Mouse (Mus musculus) embryonic stem cell, embryonic (primary cell): Measurements from ENCODE around the gene Pdzrn3.

Experiments used
- CTCF ChIA-PET, 4 experiments: fragments of 300-600 bp in 2 of 4; fragments of 350-600 bp in 2 of 4; sonication (Branson Sonifier 250); formaldehyde crosslinking; loops; one replicate each; lab custom pipeline; 2022; ENCODE audit warnings: inconsistent platforms in 2 of 4; lab: Charles Lee
- POLR2A ChIA-PET, 4 experiments: fragments of 300-600 bp in 2 of 4; fragments of 350-600 bp in 2 of 4; sonication (Branson Sonifier 250); formaldehyde crosslinking; loops; one replicate each; lab custom pipeline; 2022; ENCODE audit warnings: antibody characterized with exemption in 4 of 4, inconsistent platforms in 1 of 4; lab: Charles Lee

The Pdzrn3 gene

DNA sequence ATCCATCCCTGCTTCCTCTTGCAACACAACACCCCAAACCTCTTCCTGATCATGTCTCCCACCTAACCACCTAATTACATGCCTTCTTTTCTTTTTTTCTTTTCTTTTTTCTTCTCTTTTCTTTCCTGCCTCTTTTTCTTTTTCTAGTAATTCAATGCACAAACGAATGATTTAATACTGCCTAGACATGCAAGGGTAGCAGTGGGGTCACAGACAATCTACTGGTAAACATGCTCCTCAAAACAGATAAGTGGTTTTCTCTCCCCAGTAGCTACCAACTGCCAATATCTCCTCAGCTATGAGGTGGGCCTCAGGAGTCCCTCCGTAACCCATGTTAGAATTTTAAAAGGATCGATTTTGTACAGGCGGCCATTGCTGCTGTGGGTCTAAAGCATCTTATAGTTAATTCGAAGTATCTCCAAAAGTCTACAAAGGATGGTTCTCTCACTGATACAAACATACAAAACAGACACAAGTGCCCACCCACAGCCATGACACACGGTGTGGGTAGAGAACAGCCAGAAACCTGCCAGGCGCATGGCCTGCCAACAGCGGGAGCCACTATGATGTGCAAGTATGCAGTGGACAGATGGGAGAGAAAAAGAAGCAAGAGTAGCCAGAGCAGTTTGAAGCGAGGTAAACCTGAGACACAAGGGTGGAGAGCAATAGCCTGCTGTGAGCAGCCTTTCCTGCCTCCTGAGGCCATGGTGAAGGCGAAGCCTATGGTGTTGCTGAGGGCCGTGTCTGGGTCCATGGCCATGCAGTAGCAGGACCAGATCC lies 73.5 kb downstream of the Pdzrn3 start:
- ChIA-PET CTCF (no interaction called here), POLR2A (no interaction called here)

DNA sequence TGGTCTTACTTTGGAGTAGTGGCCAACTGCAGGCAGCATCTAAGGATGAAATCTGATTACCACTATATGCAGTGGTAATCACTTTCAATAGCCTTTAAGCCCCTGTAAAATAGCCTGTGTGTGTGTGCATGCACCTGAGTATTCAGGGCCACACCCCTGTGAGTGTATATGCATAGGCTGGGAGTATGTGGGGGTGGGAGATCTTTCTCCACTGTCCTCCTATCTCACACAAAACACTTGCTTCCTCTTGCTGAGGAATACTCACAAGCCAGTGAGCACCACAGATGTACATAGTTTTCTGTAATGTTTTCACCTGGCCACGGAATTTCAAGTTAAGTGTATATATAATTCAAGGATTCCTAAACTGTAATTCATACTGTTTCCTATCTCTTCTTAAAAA lies 74.2 kb downstream of the Pdzrn3 start:
- ChIA-PET POLR2A (no interaction called here), CTCF (no interaction called here)

DNA sequence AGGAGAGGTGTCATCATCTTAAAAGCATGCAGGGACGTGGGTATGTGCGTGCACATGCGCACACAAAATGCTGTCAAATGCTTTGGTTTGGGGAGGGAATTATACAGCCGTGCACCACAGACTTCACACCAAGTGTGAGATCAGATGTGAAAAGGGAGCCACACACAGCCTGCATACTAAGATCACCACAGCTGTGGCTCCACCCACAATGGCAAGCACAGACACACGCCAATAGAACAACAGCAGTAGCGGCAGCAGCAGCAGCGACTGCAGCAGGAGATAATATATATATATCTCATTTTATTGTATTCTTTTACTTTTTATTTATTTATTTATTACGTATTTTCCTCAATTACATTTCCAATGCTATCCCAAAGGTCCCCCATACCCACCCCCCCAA lies 76.5 kb downstream of the Pdzrn3 start:
- CTCF ChIA-PET = no interaction called here
- POLR2A ChIA-PET = no interaction called here

DNA sequence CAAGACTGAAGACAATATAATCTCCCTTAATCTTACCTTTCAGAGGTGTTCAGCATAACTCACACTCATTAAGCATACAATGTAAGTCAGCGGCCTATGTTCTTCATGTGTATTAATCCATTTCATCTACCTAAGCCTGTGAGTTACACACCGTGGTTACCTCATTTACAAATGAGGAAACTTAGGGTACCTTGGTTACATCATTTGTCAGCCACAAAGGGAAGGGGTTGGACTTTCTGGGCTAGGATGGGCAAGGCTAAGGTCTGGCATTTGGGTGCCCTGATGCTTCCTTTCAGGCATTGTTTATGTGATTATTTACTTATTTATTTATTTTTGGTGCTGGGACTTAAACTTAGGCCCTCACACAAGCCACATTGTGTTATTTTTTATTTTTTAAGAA lies 78.3 kb downstream of the Pdzrn3 start:
- CTCF ChIA-PET = no interaction called here

DNA sequence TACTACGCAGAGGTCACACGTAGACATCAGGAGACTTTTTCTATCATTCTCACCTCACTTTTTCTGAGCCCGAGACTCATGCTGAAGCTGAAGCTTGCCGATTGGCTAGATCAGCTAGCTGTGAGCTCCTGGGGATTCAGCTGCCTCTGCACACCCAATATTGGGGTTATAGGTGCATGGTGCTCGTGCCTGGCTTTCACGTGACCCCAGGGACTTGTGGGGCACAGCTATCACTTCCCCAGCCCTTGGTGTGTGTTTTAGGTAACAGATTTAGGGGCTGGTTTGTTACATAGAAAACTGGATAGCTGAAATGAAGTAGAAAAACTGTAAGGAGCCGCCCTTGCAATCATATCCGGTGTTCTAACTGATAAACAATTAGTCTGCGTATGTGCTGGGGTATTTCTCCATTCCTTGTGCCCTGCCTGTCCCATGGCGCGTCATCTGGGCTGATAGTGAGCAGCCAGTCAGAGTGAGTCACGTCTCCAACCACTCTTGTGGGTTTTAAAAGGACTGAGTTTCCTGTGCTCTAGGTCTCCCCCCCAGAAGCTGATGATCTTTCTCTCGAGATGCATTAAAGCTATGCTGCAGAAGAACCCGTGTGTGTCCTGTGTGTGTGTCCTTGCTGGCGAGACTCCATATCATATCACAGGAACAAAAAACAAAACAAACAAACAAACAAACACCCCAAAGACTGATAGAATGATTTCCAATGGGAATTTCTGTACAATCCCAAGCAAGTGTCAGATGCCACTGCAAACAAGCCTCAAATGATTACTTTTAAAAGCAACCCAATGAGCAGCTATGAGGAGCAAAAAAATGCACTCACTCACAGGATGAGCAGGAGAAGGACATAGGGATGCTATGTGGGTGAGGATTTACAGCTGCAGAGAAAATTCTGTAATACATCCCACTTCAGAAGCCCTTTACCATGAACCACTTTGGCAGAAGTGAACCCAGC lies 79.9 kb downstream of the Pdzrn3 start:
- CTCF ChIA-PET = no interaction called here
- POLR2A ChIA-PET = interaction anchor here in 1 of 4 experiments (1.0 kb wide), 1 partner anchor 9 kb away, joined by 3 read pairs; no protein-coding TSS in a partner anchor

More for the DNA sequence above, 78.3 kb downstream of the Pdzrn3 start:
- POLR2A ChIA-PET = no interaction called here

DNA sequence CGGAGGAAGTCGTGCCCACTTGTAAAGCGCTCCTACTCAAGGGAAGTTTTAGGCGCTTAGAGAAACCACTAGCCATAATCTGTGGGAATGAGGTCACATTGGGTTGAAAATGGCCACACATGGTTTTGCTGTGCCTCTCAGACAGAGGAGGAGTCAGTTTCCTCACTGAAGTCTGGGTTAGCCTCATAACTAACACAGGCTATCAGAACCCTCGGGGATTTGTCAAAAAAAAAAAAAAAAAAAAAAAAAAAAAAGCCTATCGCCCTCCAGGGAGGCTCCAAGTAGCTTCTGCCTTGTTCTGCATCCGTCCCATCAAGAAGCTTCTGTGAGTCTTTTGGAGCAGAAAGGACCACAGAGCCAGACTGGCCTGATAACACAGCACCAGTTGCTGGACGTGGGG lies 80.7 kb downstream of the Pdzrn3 start:
- CTCF ChIA-PET = no interaction called here
- POLR2A ChIA-PET = interaction anchor here in 1 of 4 experiments (1.0 kb wide), 1 partner anchor 10 kb away, joined by 3 read pairs; no protein-coding TSS in a partner anchor

DNA sequence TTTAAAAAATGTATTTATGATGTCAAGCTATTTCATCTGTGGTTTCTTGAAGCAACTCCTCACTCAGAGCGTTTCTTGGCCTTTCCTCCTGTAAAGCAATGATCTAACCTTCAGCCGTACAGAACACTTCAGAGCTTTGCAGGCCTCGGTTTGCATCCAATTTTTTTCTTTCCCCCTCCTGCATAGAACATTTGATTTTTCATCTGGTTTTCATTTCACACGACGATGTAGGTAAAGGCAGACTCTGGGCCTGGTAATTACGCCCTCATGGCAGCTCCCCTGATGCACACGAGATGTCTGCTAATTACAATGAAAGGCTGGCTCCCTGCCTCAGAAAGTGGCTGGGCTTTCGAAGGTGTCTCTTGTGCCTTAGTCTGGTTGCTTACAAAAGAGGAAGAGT lies 81.4 kb downstream of the Pdzrn3 start:
- ChIA-PET CTCF (interaction anchor here in 2 of 4 experiments (0.6 kb wide), 2 partner anchors 32 to 235 kb away, joined by 3 to 4 read pairs; no protein-coding TSS in a partner anchor), POLR2A (interaction anchor here in 2 of 4 experiments (0.6 to 1.0 kb wide), 3 partner anchors 10 to 626 kb away, joined by 3 to 5 read pairs (median 3); no protein-coding TSS in a partner anchor)

DNA sequence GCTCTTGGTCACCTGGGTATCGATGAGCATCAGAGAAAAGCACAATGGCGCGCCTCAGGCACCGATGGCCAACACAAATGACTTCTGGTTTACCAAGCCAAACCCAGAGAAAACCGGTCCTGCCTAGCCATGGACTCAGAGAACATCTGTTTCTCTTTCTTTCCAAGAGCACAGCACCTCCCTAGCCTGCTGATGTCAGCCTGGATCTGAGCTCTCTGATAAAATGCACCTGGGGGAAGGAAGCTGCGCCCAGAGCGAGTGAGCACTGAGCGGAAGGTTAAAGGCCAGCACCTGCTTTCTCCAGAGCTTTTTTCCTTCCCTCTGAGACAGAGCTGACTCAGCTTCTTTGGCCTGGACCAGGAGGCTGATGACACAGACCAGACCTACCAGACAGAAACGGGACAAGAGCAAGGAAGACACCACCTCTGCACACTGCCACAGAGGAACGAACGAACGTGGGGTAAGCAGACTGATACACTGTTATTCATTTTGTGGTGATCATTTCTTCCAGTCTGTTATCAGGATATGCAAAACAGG lies 84.6 kb downstream of the Pdzrn3 start:
- POLR2A ChIA-PET = interaction anchor here in 2 of 4 experiments (1.0 to 1.3 kb wide), 7 partner anchors 9 to 293 kb away, joined by 3 to 8 read pairs (median 4); partner anchors contain the start of gene Pdzrn3 (in 1 of the 2)
- CTCF ChIA-PET = interaction anchor here in 1 of 4 experiments (0.6 kb wide), 1 partner anchor 1086 kb away, joined by 5 read pairs; no protein-coding TSS in a partner anchor

DNA sequence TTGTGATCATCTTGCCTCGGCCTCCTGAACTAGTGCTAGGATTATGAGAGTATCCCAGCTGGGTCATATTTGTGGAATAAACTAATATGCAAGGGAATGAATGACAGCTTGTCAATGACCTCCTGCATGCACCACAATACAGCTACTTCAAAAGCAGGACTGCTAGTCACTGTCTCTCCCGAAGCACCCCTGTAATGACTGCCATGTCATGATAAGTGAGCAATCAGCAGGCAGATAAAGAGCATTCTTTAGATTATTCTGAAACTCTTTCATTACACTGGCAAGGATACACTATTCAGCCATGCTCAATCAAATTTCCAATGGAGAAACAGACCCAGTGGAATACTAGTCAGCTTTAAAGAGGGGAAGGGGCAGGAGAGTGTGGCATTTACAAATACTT lies 85.8 kb downstream of the Pdzrn3 start:
- POLR2A ChIA-PET = interaction anchor here in 3 of 4 experiments (0.6 to 1.5 kb wide), 5 partner anchors 10 to 259 kb away, joined by 3 to 4 read pairs (median 3); no protein-coding TSS in a partner anchor

DNA sequence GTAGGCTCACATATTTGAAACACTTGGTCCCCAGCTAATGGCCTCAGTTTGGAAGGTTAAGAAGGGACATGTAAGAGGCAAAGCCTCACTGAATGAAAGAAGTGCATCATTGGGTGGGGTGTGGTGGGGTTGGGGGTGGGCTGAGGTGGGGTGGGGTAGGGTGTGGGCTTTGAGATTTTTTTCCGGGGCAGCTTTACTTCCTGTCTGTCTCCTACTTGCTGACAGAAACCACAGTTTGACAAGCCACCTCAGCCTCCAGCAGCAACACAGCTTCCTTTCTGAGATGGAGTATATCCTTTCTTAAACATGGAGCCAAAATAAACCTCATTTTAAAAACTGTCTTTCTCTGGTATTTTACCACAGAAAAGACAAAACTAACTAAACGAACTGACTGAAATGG lies 87.5 kb downstream of the Pdzrn3 start:
- ChIA-PET POLR2A (no interaction called here), CTCF (interaction anchor here in 2 of 4 experiments (0.6 kb wide), 2 partner anchors 76 to 512 kb away, joined by 3 read pairs; no protein-coding TSS in a partner anchor)

More for the DNA sequence above, 85.8 kb downstream of the Pdzrn3 start:
- CTCF ChIA-PET = no interaction called here

DNA sequence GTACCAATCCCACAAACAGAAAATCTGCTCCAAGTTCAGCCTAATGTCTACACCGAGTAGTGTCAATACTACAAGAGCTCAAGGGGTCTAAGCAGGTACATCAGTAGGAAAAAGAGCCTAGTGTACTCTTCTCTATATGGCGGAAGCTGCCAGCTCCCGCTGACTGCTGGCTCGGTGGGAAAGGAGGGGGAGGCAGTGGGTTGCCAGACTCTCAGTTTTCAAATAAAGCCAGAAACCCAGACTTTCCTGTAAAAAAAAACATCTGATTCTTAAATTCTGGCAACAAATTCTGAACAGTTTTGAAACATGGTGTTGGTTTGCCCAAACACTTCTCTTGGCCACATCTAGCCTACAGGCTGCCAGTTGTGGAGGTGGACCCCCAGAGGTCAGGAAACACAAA lies 88.3 kb downstream of the Pdzrn3 start:
- ChIA-PET POLR2A (interaction anchor here in 1 of 4 experiments (0.5 to 0.6 kb wide), 3 partner anchors 70 to 1476 kb away, joined by 3 to 6 read pairs (median 4); no protein-coding TSS in a partner anchor), CTCF (interaction anchor here in 1 of 4 experiments (0.6 kb wide), 1 partner anchor 75 kb away, joined by 3 read pairs; no protein-coding TSS in a partner anchor)

DNA sequence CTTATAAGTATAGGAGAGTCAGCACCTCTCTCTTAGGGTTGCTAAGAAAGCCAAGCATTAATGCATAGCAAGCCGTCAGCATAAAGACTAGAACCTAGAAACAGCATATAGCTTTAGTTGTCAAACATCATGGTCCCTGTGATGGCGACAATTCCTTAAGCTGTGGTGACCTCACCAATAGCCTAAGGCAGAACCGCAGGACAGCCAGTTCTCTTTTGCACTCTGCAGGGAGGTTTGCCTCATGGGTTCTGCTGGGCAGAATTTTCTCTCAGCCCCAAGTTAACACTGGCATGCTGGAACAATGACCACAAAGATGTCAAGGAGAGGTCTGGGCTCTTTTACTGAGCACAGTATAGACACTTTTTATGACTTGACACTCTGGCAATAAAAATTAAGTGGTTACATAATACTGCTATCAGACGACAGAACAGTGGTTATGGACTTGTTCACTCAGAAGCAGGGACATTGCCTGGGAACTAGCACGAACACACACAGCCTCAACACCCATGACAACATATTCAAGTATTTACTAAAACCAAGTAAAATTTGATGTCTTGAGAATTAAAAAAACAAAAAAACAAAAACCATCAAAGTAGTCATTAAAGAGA lies 90.0 kb downstream of the Pdzrn3 start:
- ChIA-PET CTCF (no interaction called here), POLR2A (no interaction called here)

DNA sequence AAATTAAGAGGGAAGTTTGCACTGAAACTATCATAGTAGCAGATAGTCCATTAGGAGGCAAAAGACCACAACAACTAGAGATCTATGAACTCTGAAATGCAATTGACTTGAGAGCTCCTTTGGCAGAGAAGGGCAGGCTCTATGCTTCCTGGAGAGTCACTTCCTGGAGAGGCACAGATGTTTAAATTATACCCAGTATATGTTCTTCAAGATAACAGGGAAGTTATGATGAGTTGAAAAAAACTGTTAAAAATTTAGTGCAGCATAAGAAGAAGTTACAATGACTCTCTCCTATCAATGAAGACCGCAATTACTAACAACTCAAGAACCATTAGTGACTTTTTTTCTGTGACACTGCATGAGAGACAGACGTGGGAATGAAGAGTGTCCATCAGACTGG lies 90.6 kb downstream of the Pdzrn3 start:
- CTCF ChIA-PET = no interaction called here

DNA sequence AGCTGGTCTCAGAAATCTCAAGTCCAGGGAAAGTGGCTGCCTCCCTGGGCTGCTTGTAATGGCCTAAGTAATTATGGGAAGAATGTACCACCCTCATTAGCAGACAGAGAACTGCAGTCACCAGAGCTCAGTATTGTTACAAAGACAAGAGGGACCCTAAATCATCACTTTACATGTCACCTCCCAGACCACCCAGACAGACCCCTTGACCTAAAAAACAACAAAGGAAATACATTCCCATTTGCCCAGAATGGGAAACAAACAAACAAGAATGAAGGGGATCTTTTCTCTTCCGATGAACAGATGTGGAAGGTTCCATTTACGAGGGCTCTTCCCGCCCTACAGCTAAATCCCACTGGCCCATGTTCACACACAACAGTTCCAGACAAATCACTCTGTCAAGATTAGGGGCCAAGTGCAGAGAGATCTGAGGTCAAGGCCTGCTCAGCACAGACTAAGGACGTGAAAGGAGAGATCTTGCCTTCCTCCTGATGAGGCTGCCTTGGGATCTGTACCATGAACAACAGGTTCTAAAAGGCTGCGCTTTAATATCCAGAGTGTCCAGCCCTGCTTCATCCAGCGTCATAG lies 93.2 kb downstream of the Pdzrn3 start:
- ChIA-PET CTCF (no interaction called here), POLR2A (interaction anchor here in 1 of 4 experiments (1.0 kb wide), 1 partner anchor 8 kb away, joined by 3 read pairs; no protein-coding TSS in a partner anchor)

More for the DNA sequence above, 90.6 kb downstream of the Pdzrn3 start:
- POLR2A ChIA-PET = interaction anchor here in 1 of 4 experiments (0.9 kb wide), 1 partner anchor 91 kb away, joined by 3 read pairs; the partner anchor contains the start of gene Pdzrn3

DNA sequence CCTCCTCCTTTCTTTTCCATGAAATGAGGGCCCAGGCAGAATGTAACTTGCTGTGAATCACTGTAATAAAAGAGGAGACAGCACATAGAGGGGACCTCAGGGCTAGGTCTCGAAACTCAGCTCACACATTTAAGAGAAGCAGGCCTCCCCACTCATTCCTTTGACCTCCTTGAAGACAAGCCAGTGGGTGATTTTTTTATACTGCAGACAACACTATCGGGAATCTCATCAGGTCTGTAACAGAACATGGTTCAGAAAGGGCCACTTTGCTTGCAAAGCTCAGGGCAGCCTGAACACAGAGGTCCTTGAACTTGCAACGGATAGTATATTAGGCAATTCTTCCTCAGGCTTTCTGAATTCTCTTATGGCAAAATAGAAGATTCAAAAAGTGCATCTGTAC lies 93.8 kb downstream of the Pdzrn3 start:
- CTCF ChIA-PET = no interaction called here
- POLR2A ChIA-PET = interaction anchor here in 1 of 4 experiments (1.0 kb wide), 1 partner anchor 9 kb away, joined by 3 read pairs; no protein-coding TSS in a partner anchor

DNA sequence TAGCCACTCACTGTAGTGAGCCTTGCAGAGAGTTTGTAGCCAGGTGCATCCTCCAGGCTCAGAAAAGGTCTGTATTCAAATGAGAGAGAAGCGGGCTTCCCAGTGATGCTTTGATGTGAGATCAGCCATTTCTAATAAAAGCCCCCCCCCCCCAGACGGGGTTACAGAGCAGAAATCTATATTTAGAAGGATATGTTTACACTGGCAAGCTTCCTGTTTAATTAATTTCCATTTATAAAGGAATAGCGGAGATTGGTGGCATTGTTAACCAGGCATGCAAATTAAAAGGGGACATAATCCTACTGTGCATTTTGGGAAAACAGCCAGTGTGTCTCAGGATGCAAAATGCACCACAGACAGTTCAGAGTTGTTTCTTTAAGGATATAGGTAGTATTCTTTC lies 96.1 kb downstream of the Pdzrn3 start:
- CTCF ChIA-PET = no interaction called here
- POLR2A ChIA-PET = interaction anchor here in 1 of 4 experiments (0.6 kb wide), 1 partner anchor 12 kb away, joined by 3 read pairs; no protein-coding TSS in a partner anchor

DNA sequence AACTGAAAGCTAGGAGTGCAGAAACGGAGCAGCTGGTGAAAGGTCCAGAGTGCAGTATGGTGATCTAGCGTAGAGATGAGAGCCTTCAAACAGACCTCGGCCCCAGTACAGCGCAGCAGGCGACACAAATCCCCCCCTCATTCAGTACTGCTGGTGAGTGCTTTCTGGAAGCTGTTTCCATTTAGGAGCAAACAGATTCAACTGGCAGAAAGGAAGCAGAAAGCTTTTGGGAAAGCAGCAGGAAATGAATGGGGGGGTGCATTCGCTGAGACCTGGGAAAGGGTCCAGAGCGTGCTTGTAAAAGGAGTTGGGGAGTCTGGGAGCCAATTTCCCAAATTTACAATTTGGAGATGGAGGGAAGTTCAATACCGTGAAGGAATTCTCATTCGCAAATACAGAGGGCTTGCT lies 96.9 kb downstream of the Pdzrn3 start:
- POLR2A ChIA-PET = interaction anchor here in 1 of 4 experiments (0.6 to 1.1 kb wide), 2 partner anchors 9 to 149 kb away, joined by 3 to 4 read pairs; no protein-coding TSS in a partner anchor
- CTCF ChIA-PET = no interaction called here
